Mouse (Mus musculus): ENCODE measurements around the gene Ggct.

Gene Ggct

GRCm38 (mm10) chr6:54992734-54993260 is at the start of gene Ggct:
Gene Ggct (minus strand): TSS chr6:54992950.
- peak; percentile 89 for DNase-seq

GRCm38 (mm10) chr6:55040031-55040430 is 47.3 kb upstream of the Ggct start:
- DNase-seq, result no peak

GRCm38 (mm10) chr6:55039446-55039783 is 46.7 kb upstream of the Ggct start:
- DNase-seq, result no peak

GRCm38 (mm10) chr6:55038671-55039445 is 46.1 kb upstream of the Ggct start:
- no peak for DNase-seq

GRCm38 (mm10) chr6:55037799-55038670 is 45.3 kb upstream of the Ggct start, which contains the start of gene Gars:
Gene Gars (plus strand): TSS chr6:55038007.
- peak; percentile 83 for DNase-seq

- no peak for DNase-seq
These were observed 44.0 kb upstream of the Ggct start for GRCm38 (mm10) chr6:55036731-55037130.

GRCm38 (mm10) chr6:55027642-55028041 is 34.9 kb upstream of the Ggct start:
- no peak for DNase-seq

- DNase-seq, result no peak
These were observed 29.1 kb upstream of the Ggct start for GRCm38 (mm10) chr6:55021806-55022205.

GRCm38 (mm10) chr6:55018417-55018816 is 25.7 kb upstream of the Ggct start:
- DNase-seq, result no peak

- DNase-seq, result peak; percentile 49
These were observed 24.2 kb upstream of the Ggct start for GRCm38 (mm10) chr6:55016710-55017583.

GRCm38 (mm10) chr6:55016236-55016635 is 23.5 kb upstream of the Ggct start:
- DNase-seq, result peak; percentile 50

- no peak for DNase-seq
These were observed 21.4 kb upstream of the Ggct start for GRCm38 (mm10) chr6:55014184-55014583.

- DNase-seq, result no peak
These were observed 19.8 kb upstream of the Ggct start for GRCm38 (mm10) chr6:55012516-55012915.

- DNase-seq, result no peak
These were observed 17.8 kb upstream of the Ggct start for GRCm38 (mm10) chr6:55010330-55011091.

- DNase-seq, result no peak
These were observed 16.9 kb upstream of the Ggct start for GRCm38 (mm10) chr6:55009391-55010230.

- no peak for DNase-seq
These were observed 15.7 kb upstream of the Ggct start for GRCm38 (mm10) chr6:55008401-55008800.

GRCm38 (mm10) chr6:55003559-55003958 is 10.8 kb upstream of the Ggct start:
- no peak for DNase-seq

GRCm38 (mm10) chr6:55002438-55002837 is 9.7 kb upstream of the Ggct start:
- DNase-seq, result no peak

- no peak for DNase-seq
These were observed 8.6 kb upstream of the Ggct start for GRCm38 (mm10) chr6:55001320-55001719.

GRCm38 (mm10) chr6:54997726-54998125 is 5.0 kb upstream of the Ggct start:
- no peak for DNase-seq

GRCm38 (mm10) chr6:54996361-54996760 is 3.6 kb upstream of the Ggct start:
- no peak for DNase-seq

Data from right cerebral cortex, postnatal 4 days (tissue).